Mouse (Mus musculus): ENCODE data around the gene Vim.

The Vim gene

DNA sequence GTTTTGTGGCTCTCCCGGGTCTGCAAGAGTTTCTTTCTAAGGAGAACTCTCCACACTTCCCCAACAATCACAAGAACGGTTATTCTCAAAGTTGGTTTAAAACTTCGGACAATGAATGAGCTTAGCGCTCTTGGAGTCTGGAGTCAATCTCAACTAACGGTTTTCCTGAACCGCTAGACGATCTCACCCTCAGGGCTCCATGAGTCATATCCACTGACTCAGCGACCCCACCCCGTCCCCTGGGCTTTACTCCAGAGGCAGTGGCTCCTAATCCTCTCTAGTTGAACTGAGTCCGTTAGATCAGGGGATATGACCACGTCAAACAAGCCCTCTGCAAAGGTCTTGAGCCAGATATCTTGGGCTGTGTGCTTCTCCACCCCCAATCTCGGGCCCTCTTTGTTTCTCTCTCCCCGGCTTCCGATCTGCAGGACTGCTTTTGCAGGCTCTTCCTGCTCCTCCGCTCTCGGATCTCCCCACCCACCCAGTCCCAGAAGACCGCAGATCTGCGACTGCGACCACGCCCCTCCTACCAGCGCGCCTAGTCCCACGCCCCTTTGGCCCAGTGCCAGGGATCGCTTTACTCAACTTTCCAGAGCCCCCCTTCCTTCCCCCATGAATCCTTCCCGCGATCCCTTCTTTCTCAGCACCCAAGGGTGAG, at the start of gene Vim:
Gene Vim (plus strand): TSS at position 520 of the 658 bp plus-strand sequence.
- peak; percentile 81 to 87 for DNase-seq

DNA sequence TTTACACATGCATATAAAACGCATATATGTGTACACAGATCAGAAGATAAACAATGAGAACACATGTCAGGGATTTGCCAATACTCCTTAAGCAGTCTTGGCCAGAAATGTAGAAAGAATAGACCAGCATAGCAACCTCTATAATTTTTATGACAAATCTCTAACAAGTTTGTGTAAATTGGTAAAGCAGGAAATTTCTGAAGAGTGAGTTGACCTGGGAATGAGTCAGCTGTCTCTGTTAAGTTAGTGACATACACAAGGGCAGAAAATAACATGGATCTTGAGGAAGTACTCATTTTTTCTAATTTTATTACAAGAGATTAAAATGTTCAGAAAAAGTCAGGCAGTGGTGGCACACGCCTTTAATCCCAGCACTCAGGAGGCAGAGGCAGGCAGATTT, 47.5 kb upstream of the Vim start:
- no peak for DNase-seq

- DNase-seq: no peak
These were observed 46.6 kb upstream of the Vim start for GRCm38 (mm10) chr2:13527125-13527524.

- DNase-seq: peak; percentile 15 to 17
These were observed 46.2 kb upstream of the Vim start for GRCm38 (mm10) chr2:13527531-13527930.

DNA sequence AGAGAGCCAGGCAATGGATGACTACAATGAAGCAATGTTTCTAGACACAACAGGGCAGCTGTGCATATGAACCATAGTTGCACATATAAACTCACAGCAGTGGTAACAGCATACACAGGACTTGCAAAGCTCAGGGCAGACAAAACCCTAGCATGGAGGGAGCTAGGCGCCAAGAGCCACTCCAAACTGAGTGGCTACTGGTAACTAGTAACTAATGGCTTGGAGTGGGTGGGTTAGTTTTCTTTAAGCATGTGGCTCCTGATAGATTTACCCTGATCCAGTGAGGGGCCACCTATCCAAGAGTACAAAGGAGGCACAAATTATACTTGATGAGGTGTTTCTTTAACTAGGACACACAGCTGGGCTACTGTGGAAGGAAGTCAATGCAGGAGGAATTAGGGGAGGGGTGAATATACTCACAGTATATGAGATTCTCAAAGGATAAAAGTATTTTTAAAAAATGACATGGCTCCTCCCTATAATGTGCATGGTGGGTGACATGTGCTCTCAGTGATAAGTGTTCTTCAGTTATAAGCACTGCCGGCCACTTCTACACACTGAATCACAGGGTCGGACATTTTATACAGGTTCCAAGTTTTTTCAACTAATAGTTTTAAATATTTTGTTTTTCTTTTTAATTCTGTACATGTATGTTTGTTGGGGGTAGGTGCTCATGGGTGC, 44.3 kb upstream of the Vim start:
- no peak for DNase-seq

DNA sequence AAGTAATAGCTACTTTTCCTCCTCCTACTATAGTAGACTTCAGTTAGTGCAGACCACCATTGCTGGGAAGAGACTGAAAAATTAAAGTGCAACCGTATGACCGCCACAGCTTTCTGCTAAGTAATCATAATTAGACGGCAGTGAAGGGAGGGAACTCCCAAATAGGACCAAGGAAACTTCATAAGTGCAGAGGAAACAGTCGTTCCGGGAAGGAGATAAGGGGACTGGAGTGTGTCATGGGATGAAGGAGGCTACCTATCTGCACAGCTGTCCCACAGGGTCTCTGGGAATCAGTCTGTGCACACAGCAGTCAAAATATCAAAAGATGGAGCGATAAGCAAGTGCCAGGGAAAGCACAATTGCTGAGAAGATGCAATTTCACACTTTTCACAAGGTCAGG, 43.1 kb upstream of the Vim start:
- DNase-seq: no peak

- no peak for DNase-seq
These were observed 37.0 kb upstream of the Vim start for GRCm38 (mm10) chr2:13536747-13537146.

GRCm38 (mm10) chr2:13537733-13538132, 36.0 kb upstream of the Vim start:
- DNase-seq: peak in 1 of 2 experiments; percentile 9

DNA sequence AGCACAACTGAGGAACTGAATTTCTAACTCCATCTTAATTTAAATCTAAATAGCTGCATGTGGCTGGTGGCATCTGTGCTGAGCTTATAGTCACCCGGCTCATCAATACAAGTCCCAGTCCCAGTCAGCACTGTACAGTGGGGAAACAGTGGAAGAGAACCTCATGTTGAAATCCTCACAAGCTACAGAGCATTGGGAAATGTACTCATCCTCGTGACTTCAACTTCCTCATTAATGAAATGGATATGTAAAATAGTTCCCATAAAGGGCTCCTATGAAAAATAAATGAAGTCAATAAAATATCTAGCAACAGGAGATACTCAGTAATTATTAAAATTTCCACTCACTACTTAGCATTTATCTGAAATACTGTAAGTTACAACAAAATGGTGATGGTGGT, 35.5 kb upstream of the Vim start:
- DNase-seq: no peak

GRCm38 (mm10) chr2:13538704-13539377, 34.9 kb upstream of the Vim start:
- no peak for DNase-seq

- DNase-seq: no peak
These were observed 33.9 kb upstream of the Vim start for GRCm38 (mm10) chr2:13539860-13540259.

DNA sequence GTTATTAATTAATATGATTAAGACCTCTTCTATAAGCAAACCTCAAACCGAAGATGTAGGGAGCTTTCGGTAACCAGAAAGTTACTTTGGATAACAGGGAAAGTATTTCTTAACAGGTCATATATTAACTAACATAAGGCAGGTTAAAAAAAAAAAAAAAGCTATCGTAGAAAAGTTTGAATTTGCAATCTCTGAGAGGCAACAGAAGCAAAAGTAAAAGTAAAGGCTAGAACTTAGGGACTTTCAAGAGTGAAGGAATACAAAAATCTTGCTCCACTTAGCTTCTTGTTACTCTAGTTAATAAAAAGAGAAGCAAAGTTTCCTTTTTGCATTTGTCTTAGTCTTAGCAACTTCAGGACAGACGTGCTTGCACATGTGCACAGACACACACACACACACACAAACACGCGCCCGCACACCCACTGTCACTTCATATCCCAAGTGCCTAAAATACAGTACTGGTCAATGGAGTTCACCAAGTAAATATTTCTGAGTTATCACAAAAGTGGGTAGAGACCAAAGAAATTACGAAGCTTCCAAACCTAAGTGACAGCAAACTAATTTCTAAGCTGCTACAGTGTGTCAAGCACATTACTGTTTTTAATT, 30.1 kb upstream of the Vim start:
- DNase-seq: no peak

GRCm38 (mm10) chr2:13544193-13544824, 29.4 kb upstream of the Vim start, which contains the start of gene Trdmt1:
Gene Trdmt1 (minus strand): TSS chr2:13544668.
- DNase-seq: peak; percentile 82 to 83

DNA sequence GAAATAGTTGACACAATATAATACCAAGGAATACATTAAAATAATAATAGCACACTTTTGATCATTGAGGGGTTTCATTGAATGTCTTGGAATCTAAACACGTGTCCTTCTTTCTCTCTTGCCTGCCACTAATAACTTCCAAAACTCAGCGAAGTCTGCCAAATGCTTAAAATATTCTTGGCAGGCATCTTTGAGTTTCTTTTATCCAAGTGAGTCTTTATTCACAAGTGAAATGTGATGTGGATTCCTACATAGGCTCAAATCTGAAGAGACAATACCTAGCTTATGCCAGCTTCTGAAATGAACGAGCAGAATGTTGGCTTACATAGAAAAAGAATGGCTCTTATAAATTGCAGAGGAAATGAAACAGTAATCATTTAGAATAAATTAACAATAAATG, 25.0 kb upstream of the Vim start:
- no peak for DNase-seq

DNA sequence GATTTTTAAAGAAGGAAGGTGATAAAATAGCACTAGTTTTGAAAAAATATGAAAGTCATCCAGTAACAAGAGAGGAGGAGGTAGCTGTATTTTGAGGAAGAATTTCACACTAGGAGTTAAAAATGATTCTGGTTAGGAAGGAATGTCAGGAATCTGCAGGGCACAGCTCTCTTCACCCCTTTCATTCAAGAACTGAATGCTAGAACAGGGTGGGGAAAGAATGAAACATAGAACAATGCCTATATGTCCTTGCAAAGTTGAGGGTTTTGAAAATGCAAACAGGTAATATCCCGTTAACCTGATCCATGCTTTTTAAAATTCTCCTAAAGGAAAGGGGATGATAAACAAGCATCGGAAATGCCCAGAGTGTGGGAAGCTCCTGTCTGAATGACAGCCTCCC, 19.8 kb upstream of the Vim start:
- DNase-seq: no peak

DNA sequence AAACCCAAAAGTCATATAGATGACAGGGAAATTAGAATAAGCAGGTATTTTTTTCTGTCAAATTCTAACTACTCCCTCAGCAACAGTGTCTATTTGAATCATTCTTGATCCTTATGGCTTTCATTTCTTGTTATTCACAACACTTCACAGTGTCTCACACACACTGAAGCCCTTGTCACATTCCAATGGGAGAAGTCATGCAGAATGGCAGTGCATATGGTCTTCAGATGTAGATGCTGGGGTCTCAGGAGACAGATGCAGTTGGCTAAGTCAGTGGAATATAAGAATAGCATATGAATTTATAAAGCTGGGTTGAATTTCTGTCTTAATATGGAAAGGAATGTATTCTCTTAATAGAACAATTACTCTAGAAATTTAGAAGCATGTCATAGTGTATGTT, 17.5 kb upstream of the Vim start:
- no peak for DNase-seq

- DNase-seq: no peak
These were observed 16.3 kb upstream of the Vim start for GRCm38 (mm10) chr2:13557145-13558030.

DNA sequence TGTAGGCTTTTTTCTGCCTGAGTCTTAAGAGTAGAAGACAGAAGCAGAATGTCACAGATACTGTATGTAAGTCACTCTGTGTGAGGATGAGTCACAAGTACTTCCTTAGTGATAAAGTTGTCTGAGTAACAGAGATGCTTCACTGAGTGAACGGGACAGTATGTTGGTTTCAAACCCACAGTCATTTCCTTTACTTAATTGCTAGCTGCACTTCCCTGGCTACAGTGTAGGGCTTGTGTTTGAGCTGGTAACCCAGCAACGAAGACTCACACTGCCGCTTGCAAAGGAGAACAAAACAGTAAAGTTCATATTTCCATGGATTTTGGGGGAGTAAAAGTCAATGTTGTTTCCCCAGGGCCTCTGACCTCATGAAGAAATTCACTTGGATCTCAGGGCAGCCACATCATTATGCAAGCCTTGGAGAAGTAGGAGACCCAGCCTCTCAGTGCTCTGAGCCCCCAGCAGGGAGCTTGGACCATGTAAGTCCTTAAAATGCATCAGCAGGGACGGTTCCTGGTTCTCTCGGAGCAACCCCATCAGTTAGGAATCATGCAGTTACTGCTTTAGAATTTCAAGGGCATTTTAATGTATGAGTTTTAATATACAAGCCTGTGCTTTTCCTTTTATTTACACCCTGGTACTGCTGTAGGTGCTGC, 15.0 kb upstream of the Vim start:
- DNase-seq: no peak

GRCm38 (mm10) chr2:13559303-13559702, 14.4 kb upstream of the Vim start:
- no peak for DNase-seq

- no peak for DNase-seq
These were observed 14.0 kb upstream of the Vim start for GRCm38 (mm10) chr2:13559729-13560128.

GRCm38 (mm10) chr2:13560396-13560795, 13.3 kb upstream of the Vim start:
- no peak for DNase-seq

DNA sequence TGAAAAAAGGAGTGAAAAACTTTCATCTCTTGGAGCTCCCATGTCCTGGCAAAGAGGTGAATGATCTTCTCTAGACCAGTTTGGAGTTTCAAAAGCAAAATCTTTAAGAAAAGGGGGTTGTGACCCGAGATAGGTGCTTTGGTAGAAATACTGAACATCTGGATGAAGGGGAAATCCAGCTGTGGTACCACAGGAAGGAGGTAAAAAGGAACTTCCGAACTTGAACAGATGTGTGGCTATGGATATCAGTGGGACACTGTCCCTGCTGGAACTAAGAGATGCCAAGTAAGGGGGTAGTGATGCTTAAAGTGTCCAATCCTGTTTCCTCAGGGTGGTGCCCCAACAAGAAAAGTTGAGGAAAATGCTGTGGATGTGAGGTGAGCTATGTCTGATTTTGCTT, 3.6 kb upstream of the Vim start:
- no peak for DNase-seq
